Mouse (Mus musculus) liver, embryonic 12.5 days (tissue): Measurements from ENCODE around the gene Tjp3. TPM values are rescaled to one million over a fixed set of nuclear protein-coding genes. Genes with fewer than 3 reads are reported as not detected.

Experiments
- ATAC-seq: fragments of 200-750 bp; cut with Nextera tagmentation; 2 replicates; pipeline ENCODE4 v1.8.0; 2017; ENCODE audit warnings: moderate number of reproducible peaks, mild to moderate bottlenecking, moderate library complexity
- H3K27ac ChIP-seq: fragments of 300-500 bp; sonication (generic); 2 replicates; pipeline ENCODE4 v1.5.1; 2016; ENCODE audit warnings: mild to moderate bottlenecking
- H3K27me3 ChIP-seq: fragments of 300-500 bp; sonication (generic); replicated peaks from 2 replicates; pipeline ENCODE4 v1.6.1; 2016; ENCODE audit warnings: mild to moderate bottlenecking, moderate library complexity
- H3K36me3 ChIP-seq: fragments of 300-500 bp; sonication (generic); 2 replicates; pipeline ENCODE4 v1.6.1; 2016; ENCODE audit warnings: mild to moderate bottlenecking, moderate library complexity
- H3K4me1 ChIP-seq: fragments of 300-500 bp; sonication (generic); 2 replicates; pipeline ENCODE4 v1.6.1; 2016
- H3K4me2 ChIP-seq: fragments of 300-500 bp; sonication (generic); 2 replicates; pipeline ENCODE4 v1.6.1; 2016; ENCODE audit warnings: mild to moderate bottlenecking, moderate library complexity
- H3K4me3 ChIP-seq: fragments of 300-500 bp; sonication (generic); 2 replicates; pipeline ENCODE4 v1.5.1; 2016; ENCODE audit warnings: mild to moderate bottlenecking, moderate library complexity
- H3K9ac ChIP-seq: fragments of 300-500 bp; sonication (generic); 2 replicates; pipeline ENCODE4 v1.6.1; 2016; ENCODE audit warnings: mild to moderate bottlenecking, moderate library complexity
- H3K9me3 ChIP-seq: fragments of 300-500 bp; sonication (generic); replicated peaks from 2 replicates; pipeline ENCODE4 v1.6.1; 2016; ENCODE audit warnings: mild to moderate bottlenecking, moderate library complexity
- WGBS: fragments of 180-500 bp; shearing (Covaris S2); methylation state at CpG from one replicate; pipeline ENCODE4 v1.1.7; 2016; ENCODE audit not compliant: insufficient replicate concordance; 5-methylcytosine and 5-hydroxymethylcytosine counted together
- polyA plus RNA-seq: library from polyadenylated mRNA; unstranded; fragments of >200 nt; fragmentation: Nextera tagmentation; extraction: Ambion mirVana; gene quantifications from 2 replicates; pipeline ENCODE4 v1.2.1, GENCODE M21; 2016

Gene Tjp3
- polyA plus RNA-seq, 1 experiment from 2014 or later, result 1.1 TPM

- WGBS, result 10% methylated on average over 17 of the region's 17 CpGs
- peak overlapping the region; percentile 48; the same call in 1 of the 2 replicates for H3K4me3 ChIP-seq
- H3K9me3 ChIP-seq, result no peaks in the 10 kb centered on the region
- peaks cover 50% of the 10 kb centered on the region for H3K4me1 ChIP-seq
- peaks cover 78% of the 10 kb centered on the region for H3K27me3 ChIP-seq
- no peak overlapping the region for H3K27ac ChIP-seq
- peak overlapping the region; percentile 72 for H3K4me2 ChIP-seq
- no peaks in the 10 kb centered on the region for H3K36me3 ChIP-seq
- H3K9ac ChIP-seq, result no peak overlapping the region
- ATAC-seq, result no peak
Observed at GRCm38 (mm10) chr10:81284719-81285118, 6.7 kb downstream of the Tjp3 start.

- H3K27me3 ChIP-seq, result peaks cover 80% of the 10 kb centered on the region
- H3K4me1 ChIP-seq, result peaks cover 51% of the 10 kb centered on the region
- H3K9ac ChIP-seq, result no peak overlapping the region
- no peaks in the 10 kb centered on the region for H3K9me3 ChIP-seq
- H3K36me3 ChIP-seq, result no peaks in the 10 kb centered on the region
- ATAC-seq, result no peak
- H3K27ac ChIP-seq, result no peak overlapping the region
- 47% methylated on average over 6 of the region's 6 CpGs for WGBS
- H3K4me2 ChIP-seq, result no peak overlapping the region
- H3K4me3 ChIP-seq, result no peak overlapping the region
Observed at GRCm38 (mm10) chr10:81284189-81284588, 7.2 kb downstream of the Tjp3 start.

DNA sequence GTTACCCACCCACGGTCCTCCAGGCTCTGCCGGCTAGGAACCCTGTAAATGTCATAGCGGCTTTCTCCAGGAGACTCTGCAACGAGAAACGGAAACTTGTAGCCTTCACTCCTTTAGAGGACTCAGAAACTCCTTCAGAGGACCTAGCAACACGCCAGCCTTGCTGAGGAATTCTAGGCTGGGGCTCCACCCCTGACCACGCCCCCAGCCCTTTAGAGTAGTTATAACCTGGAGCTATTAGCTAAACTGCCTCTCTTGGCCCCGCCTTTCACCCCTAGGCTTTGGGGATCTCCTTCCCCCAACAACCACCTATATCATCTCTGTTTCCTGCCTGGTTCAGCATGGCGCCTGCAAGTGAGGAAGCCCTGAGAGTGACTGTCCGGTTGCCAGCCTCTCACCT, 11.9 kb downstream of the Tjp3 start:
- H3K27me3 ChIP-seq, result peaks cover 75% of the 10 kb centered on the region
- H3K9ac ChIP-seq, result no peak overlapping the region
- H3K27ac ChIP-seq, result no peak overlapping the region
- H3K4me1 ChIP-seq, result peaks cover 11% of the 10 kb centered on the region
- no peaks in the 10 kb centered on the region for H3K36me3 ChIP-seq
- WGBS, result 19% methylated on average over 10 of the region's 10 CpGs
- no peaks in the 10 kb centered on the region for H3K9me3 ChIP-seq
- H3K4me3 ChIP-seq, result no peak overlapping the region
- ATAC-seq, result no peak
- no peak overlapping the region for H3K4me2 ChIP-seq

DNA sequence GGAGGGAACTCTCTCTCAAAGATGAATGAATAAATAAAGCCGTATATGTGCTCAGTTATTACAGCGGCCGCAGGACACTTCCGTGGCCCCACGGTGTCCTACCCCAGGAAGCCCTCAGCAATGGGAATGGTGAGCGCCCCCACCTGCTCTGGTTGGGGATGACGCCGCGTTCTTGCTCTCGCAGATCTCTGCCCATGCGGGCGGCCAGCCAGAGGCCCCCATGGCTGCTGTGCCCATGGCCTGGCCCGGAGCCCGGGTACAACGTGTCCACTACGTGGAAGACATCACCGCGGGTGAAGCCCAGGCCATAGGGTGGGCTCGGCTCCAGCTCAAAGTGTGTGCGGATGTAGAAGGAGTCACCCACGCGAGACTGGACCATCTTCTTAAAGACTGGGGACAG, 13.7 kb downstream of the Tjp3 start:
- H3K27ac ChIP-seq, result no peak overlapping the region
- peaks cover 57% of the 10 kb centered on the region for H3K27me3 ChIP-seq
- ATAC-seq, result no peak
- no peak overlapping the region for H3K4me3 ChIP-seq
- H3K9ac ChIP-seq, result no peak overlapping the region
- WGBS, result 55% methylated on average over 22 of the region's 22 CpGs
- no peaks in the 10 kb centered on the region for H3K9me3 ChIP-seq
- H3K4me2 ChIP-seq, result no peak overlapping the region
- peaks cover 11% of the 10 kb centered on the region for H3K4me1 ChIP-seq
- peaks cover 16% of the 10 kb centered on the region for H3K36me3 ChIP-seq

DNA sequence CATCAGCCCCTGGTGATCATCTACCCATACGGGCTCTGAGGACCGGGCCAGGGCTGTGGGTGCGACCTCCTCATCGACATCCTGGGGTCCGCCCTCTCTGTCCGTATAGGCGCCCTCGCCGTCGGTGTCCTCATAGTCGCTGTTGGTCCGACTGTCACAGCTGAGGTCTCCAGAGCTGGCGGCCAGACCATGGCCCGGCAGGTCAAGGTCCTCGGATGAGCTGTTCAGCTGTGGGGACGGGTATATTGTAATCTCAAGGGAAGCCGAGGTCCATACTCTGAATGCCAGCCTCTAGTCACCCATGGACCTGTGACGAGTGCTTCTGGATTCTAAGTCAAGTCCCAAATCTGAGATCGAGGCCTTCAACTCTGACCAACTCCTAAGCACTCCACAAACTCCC, 17.5 kb downstream of the Tjp3 start:
- Histone ChIP-seq H3K9ac (no peak overlapping the region), H3K4me1 (peaks cover 7% of the 10 kb centered on the region), H3K27me3 (peaks cover 19% of the 10 kb centered on the region), H3K9me3 (no peaks in the 10 kb centered on the region), H3K4me3 (no peak overlapping the region), H3K36me3 (peaks cover 48% of the 10 kb centered on the region), H3K4me2 (no peak overlapping the region), H3K27ac (no peak overlapping the region)
- no peak for ATAC-seq
- 84% methylated on average over 19 of the region's 19 CpGs for WGBS

- peaks cover 20% of the 10 kb centered on the region for H3K4me1 ChIP-seq
- H3K9ac ChIP-seq, result no peak overlapping the region
- H3K36me3 ChIP-seq, result peaks cover 48% of the 10 kb centered on the region
- no peak overlapping the region for H3K4me3 ChIP-seq
- no peak overlapping the region for H3K27ac ChIP-seq
- no peak for ATAC-seq
- no peak overlapping the region for H3K4me2 ChIP-seq
- H3K27me3 ChIP-seq, result peaks cover 6% of the 10 kb centered on the region
- 90% methylated on average over 21 of the region's 21 CpGs for WGBS
- H3K9me3 ChIP-seq, result no peaks in the 10 kb centered on the region
Observed at GRCm38 (mm10) chr10:81272356-81272755, 19.0 kb downstream of the Tjp3 start.

GRCm38 (mm10) chr10:81268643-81269412, 22.6 kb downstream of the Tjp3 start:
- peak overlapping the region; percentile 77 for H3K4me2 ChIP-seq
- 66% methylated on average over 16 of the region's 16 CpGs for WGBS
- peak overlapping the region; percentile 73 for H3K4me3 ChIP-seq
- peak overlapping the region; percentile 86 for H3K9ac ChIP-seq
- no peaks in the 10 kb centered on the region for H3K9me3 ChIP-seq
- H3K27ac ChIP-seq, result peak overlapping the region; percentile 46
- peaks cover 62% of the 10 kb centered on the region for H3K36me3 ChIP-seq
- H3K4me1 ChIP-seq, result peaks cover 36% of the 10 kb centered on the region
- no peak for ATAC-seq
- H3K27me3 ChIP-seq, result no peaks in the 10 kb centered on the region

GRCm38 (mm10) chr10:81268056-81268455, 23.3 kb downstream of the Tjp3 start:
- H3K4me3 ChIP-seq, result peak overlapping the region; percentile 73
- no peaks in the 10 kb centered on the region for H3K9me3 ChIP-seq
- H3K4me2 ChIP-seq, result peak overlapping the region; percentile 77
- H3K36me3 ChIP-seq, result peaks cover 62% of the 10 kb centered on the region
- ATAC-seq, result peak; percentile 60
- peaks cover 36% of the 10 kb centered on the region for H3K4me1 ChIP-seq
- H3K27me3 ChIP-seq, result no peaks in the 10 kb centered on the region
- 1% methylated on average over 23 of the region's 23 CpGs for WGBS
- peak overlapping the region; percentile 76 for H3K27ac ChIP-seq
- H3K9ac ChIP-seq, result peak overlapping the region; percentile 86

DNA sequence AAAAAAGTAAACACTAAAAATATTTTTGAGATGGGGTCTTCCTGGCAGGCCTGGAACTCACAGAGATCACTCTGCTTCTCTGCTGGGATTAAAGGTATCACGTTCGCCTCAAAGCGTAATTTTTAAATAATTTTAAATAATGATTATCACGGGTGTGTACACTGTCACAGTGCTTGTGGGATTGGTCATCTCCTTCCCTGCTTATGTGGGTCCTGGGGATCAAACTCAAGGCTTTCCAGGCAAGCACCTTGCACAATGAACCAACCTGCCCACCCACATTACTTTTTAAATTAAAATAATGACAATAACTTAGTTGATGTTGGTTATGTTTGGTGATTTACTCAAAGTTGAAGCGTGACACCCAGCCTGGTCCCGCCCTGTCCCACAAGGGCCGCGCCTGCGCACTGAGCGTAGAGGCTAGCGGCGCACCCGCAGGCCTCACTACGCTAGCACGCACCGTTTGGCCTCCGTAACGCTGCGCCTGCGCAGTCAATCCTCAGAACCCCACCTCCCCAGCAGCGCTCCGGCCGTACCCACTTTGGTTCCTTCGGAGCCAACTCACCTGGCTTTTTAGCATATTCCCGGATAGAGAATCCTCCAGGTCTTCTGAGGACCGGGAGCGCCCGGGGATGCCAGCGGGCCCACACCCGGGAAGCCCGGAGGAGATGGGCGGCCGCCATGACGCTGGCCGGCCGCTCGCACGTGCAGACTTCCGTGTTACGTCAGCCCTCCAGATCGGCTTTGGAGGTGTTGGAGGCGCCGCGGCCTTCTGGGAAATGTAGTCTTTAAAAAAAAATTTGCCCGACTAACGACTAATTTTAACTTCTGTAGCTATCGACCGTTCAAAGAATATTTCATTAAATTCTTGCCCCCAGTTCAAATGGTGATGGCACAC, 24.9 kb downstream of the Tjp3 start, which contains the start of the genes Mrpl54 and Apba3:
TSS of gene Mrpl54 (minus strand) at position 724 of the 895 bp plus-strand sequence.
TSS of gene Apba3 (plus strand) at position 750 of the 895 bp plus-strand sequence.
- Histone ChIP-seq H3K4me3 (peak within 1 kb of the TSS; percentile 73), H3K9me3 (no peaks in the 10 kb centered on the region), H3K4me1 (peaks cover 36% of the 10 kb centered on the region), H3K27me3 (peaks cover 1% of the 10 kb centered on the region; the same call in 1 of the 2 replicates), H3K27ac (peak within 1 kb of the TSS; percentile 76), H3K36me3 (peaks cover 60% of the 10 kb centered on the region), H3K9ac (peak within 1 kb of the TSS; percentile 86), H3K4me2 (peak within 1 kb of the TSS; percentile 77)
- under 1% methylated on average over 48 of the region's 48 CpGs for WGBS
- peak; percentile 95 for ATAC-seq

DNA sequence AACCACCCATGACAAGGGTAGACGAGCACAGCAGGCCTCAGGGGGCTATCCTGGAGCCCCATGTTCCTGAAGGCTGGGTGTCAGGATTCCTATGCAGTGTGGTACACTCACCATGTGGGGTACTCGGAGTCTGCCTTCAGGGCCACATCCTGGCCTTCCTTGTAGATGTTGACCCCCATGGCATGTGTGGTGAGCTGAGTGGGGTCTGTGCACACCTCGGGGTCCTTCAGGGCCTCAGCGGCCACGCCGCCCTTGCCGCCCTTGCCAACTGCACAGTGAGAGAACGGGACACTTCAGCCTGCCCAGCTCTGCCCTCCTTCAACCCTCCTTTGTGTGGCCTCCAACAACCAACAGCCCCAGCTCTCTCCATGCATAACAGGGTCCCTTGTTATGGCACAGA, 25.8 kb downstream of the Tjp3 start:
- peak overlapping the region; percentile 39; the same call in 1 of the 2 replicates for H3K27ac ChIP-seq
- no peak for ATAC-seq
- peaks cover 9% of the 10 kb centered on the region for H3K27me3 ChIP-seq
- peak overlapping the region; percentile 70 for H3K4me3 ChIP-seq
- peaks cover 59% of the 10 kb centered on the region for H3K36me3 ChIP-seq
- 0 out of 2 replicates have a peak, but pooled peaks cover 3% of the 10 kb centered on the region for H3K9me3 ChIP-seq
- peak overlapping the region; percentile 77 for H3K4me2 ChIP-seq
- WGBS, result 88% methylated on average over 8 of the region's 8 CpGs
- H3K9ac ChIP-seq, result peak overlapping the region; percentile 76
- peaks cover 36% of the 10 kb centered on the region for H3K4me1 ChIP-seq

DNA sequence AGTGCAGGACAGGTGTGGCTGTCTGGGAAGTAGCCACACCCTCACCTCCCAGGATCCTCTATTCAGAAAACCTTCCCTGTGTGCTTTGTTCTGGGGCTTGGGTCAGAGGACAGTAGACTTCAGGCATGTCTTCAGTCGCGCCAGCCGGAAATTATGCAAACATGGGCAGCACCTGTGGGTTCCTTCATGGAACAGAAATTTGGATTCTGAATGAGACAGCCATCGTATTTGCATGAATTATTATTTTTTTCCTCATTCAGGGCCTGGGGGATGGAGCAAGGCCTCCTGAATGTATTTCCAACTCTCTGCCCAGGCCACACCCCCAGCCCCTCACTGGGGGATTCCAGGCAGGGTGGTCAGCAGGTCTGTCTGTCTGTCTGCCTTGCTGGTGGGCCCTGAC, 30.4 kb downstream of the Tjp3 start:
- Histone ChIP-seq H3K4me1 (peaks cover 19% of the 10 kb centered on the region), H3K4me2 (no peak overlapping the region), H3K27me3 (peaks cover 54% of the 10 kb centered on the region), H3K4me3 (no peak overlapping the region), H3K9ac (no peak overlapping the region), H3K27ac (no peak overlapping the region), H3K36me3 (peaks cover 50% of the 10 kb centered on the region), H3K9me3 (0 out of 2 replicates have a peak, but pooled peaks cover 5% of the 10 kb centered on the region)
- ATAC-seq, result no peak
- WGBS, result 77% methylated on average over 4 of the region's 4 CpGs
